Mouse (Mus musculus): ENCODE measurements at regions not wholly inside any gene's neighbourhood (a gene's known extent, or its start where the extent isn't known, plus 50 kb on each side); places are given as distances from the start of the nearest gene placed in this dataset.

- DNase-seq (ENCODE audit: low spot score): no peak
Observed at GRCm38 (mm10) chr7:129918240-129919200, 326.9 kb downstream of the Wdr11 start.

- no peak for DNase-seq (ENCODE audit: low spot score)
Observed at GRCm38 (mm10) chr7:129922291-129922690, 330.6 kb downstream of the Wdr11 start.

GRCm38 (mm10) chr7:129936731-129937130 is 345.1 kb downstream of the Wdr11 start:
- DNase-seq (ENCODE audit: low spot score): no peak

- DNase-seq (ENCODE audit: low spot score): no peak
Observed at GRCm38 (mm10) chr7:129937715-129938114, 346.1 kb downstream of the Wdr11 start.

- DNase-seq (ENCODE audit: low spot score): no peak
Observed at GRCm38 (mm10) chr7:129938141-129938540, 346.5 kb downstream of the Wdr11 start.

- no peak for DNase-seq (ENCODE audit: low spot score)
Observed at GRCm38 (mm10) chr7:129939266-129939665, 347.6 kb downstream of the Wdr11 start.

GRCm38 (mm10) chr7:129941311-129942029 is 349.8 kb downstream of the Wdr11 start:
- DNase-seq (ENCODE audit: low spot score): no peak

- no peak for DNase-seq (ENCODE audit: low spot score)
Observed at GRCm38 (mm10) chr7:129948613-129949110, 357.0 kb downstream of the Wdr11 start.

GRCm38 (mm10) chr7:129950456-129950855 is 358.8 kb downstream of the Wdr11 start:
- DNase-seq (ENCODE audit: low spot score): no peak

- DNase-seq (ENCODE audit: low spot score): no peak
Observed at GRCm38 (mm10) chr7:129958379-129958778, 366.7 kb downstream of the Wdr11 start.

GRCm38 (mm10) chr7:129962575-129962974 is 370.9 kb downstream of the Wdr11 start:
- no peak for DNase-seq (ENCODE audit: low spot score)

GRCm38 (mm10) chr7:129964192-129964591 is 372.5 kb downstream of the Wdr11 start:
- DNase-seq (ENCODE audit: low spot score): peak; percentile 23

GRCm38 (mm10) chr7:129965281-129966051 is 373.8 kb downstream of the Wdr11 start:
- no peak for DNase-seq (ENCODE audit: low spot score)

- DNase-seq (ENCODE audit: low spot score): no peak
Observed at GRCm38 (mm10) chr7:129966771-129967170, 375.1 kb downstream of the Wdr11 start.

GRCm38 (mm10) chr7:129970201-129970600 is 378.5 kb downstream of the Wdr11 start:
- DNase-seq (ENCODE audit: low spot score): no peak

GRCm38 (mm10) chr7:129974206-129974605 is 382.5 kb downstream of the Wdr11 start:
- DNase-seq (ENCODE audit: low spot score): no peak

- no peak for DNase-seq (ENCODE audit: low spot score)
Observed at GRCm38 (mm10) chr7:129974837-129975236, 383.2 kb downstream of the Wdr11 start.

GRCm38 (mm10) chr7:129975781-129976514 is 384.3 kb downstream of the Wdr11 start:
- no peak for DNase-seq (ENCODE audit: low spot score)

GRCm38 (mm10) chr7:129978576-129978975 is 386.9 kb downstream of the Wdr11 start:
- no peak for DNase-seq (ENCODE audit: low spot score)

- DNase-seq (ENCODE audit: low spot score): no peak
Observed at GRCm38 (mm10) chr7:129979337-129979736, 387.7 kb downstream of the Wdr11 start.

- DNase-seq (ENCODE audit: low spot score): no peak
Observed at GRCm38 (mm10) chr7:129980501-129980900, 388.8 kb downstream of the Wdr11 start.

All from lung, postnatal 25 days (tissue).